In genomic region chr7:4547221-4547641, GRCm38 (mm10) we compare ENCODE assay signal across 8 mouse cellular contexts. TPM values are rescaled to one million over a fixed set of nuclear protein-coding genes. Genes with fewer than 3 reads are reported as not detected.
A peak's percentile ranks its signal among the peaks of the same experiment; 100 is the strongest.
DNase-seq lines count a peak whose midpoint lies in the region; ATAC-seq and TF ChIP-seq lines count a peak whose summit lies in the region.

TSS of gene Syt5 (minus strand) at chr7:4547541.

- H3K36me3 ChIP-seq in thymus, adult 2 months (ENCODE audit: control insufficient read depth, insufficient read depth, low read length): no peaks in the 10 kb centered on the region
- H3K36me3 ChIP-seq in hindbrain, embryonic 16.5 days (ENCODE audit: control insufficient read depth, insufficient read depth, low read length): 0 out of 2 replicates have a peak, but pooled peaks cover 3% of the 10 kb centered on the region
- H3K36me3 ChIP-seq in limb, embryonic 15.5 days: no peaks in the 10 kb centered on the region

- no peak within 1 kb of the TSS for H3K27ac ChIP-seq in thymus, adult 2 months (ENCODE audit: control insufficient read depth, insufficient read depth, low read length)
- H3K27ac ChIP-seq in hindbrain, embryonic 16.5 days (ENCODE audit: low read depth, low read length): peak within 1 kb of the TSS; percentile 93
- no peak within 1 kb of the TSS for H3K27ac ChIP-seq in limb, embryonic 15.5 days

- no peak for ATAC-seq in CD4-positive, CD25-positive, alpha-beta regulatory T cell, adult 4 months
- ATAC-seq in hindbrain, embryonic 16.5 days: peak; percentile 90
- ATAC-seq in limb, embryonic 15.5 days (ENCODE audit: insufficient number of reproducible peaks, low FRiP score, low TSS enrichment, low read depth): no peak

- H3K4me2 ChIP-seq in hindbrain, embryonic 16.5 days (ENCODE audit: low read length): peak within 1 kb of the TSS; percentile 87
- peak within 1 kb of the TSS; percentile 82 for H3K4me2 ChIP-seq in limb, embryonic 15.5 days

- H3K4me1 ChIP-seq in thymus, adult 2 months (replicated peaks; ENCODE audit: control insufficient read depth, insufficient read depth, low read length): peaks cover 2% of the 10 kb centered on the region
- peaks cover 9% of the 10 kb centered on the region for H3K4me1 ChIP-seq in hindbrain, embryonic 16.5 days (ENCODE audit: control insufficient read depth, insufficient read depth, low read depth, low read length)
- H3K4me1 ChIP-seq in limb, embryonic 15.5 days: peaks cover 12% of the 10 kb centered on the region

- no peak within 1 kb of the TSS for H3K4me3 ChIP-seq in thymus, adult 2 months (ENCODE audit: control insufficient read depth, insufficient read depth, low read length)
- H3K4me3 ChIP-seq in hindbrain, embryonic 16.5 days (ENCODE audit: low read length): peak within 1 kb of the TSS; percentile 56
- peak within 1 kb of the TSS; percentile 37 for H3K4me3 ChIP-seq in limb, embryonic 15.5 days

- no peaks in the 10 kb centered on the region; the same call in 1 of the 2 replicates for H3K27me3 ChIP-seq in thymus, adult 2 months (ENCODE audit: control insufficient read depth, insufficient read depth, low read length)
- no peaks in the 10 kb centered on the region for H3K27me3 ChIP-seq in hindbrain, embryonic 16.5 days (replicated peaks; ENCODE audit: control insufficient read depth, insufficient read depth, low read length)
- H3K27me3 ChIP-seq in limb, embryonic 15.5 days: peaks cover 9% of the 10 kb centered on the region; the same call in 1 of the 2 replicates

- TF ChIP-seq POLR2A in thymus, adult 2 months (IDR thresholded peaks at IDR 0.05; ENCODE audit: control insufficient read depth, extremely low read depth, insufficient read depth, low read length, poor library complexity): no peak

- peak within 1 kb of the TSS; percentile 77 for H3K9ac ChIP-seq in hindbrain, embryonic 16.5 days (ENCODE audit: low read depth, low read length)
- no peak within 1 kb of the TSS for H3K9ac ChIP-seq in limb, embryonic 15.5 days

- DNase-seq in CD4-positive, CD25-positive, alpha-beta regulatory T cell, adult 2 months (ENCODE audit: low read depth, low spot score): peak; percentile 39
- peak; percentile 38 for DNase-seq in thymus, postnatal 4 days
- DNase-seq in thymus, adult 2 months: no peak
- peak; percentile 72 to 79 for DNase-seq in right cerebral cortex, adult 2 months (ENCODE audit: low spot score in 2 of 2)
- DNase-seq in urinary bladder, postnatal 36 days (ENCODE audit: low spot score in 2 of 2): no peak

- TF ChIP-seq CTCF in thymus, adult 2 months (IDR thresholded peaks at IDR 0.05; ENCODE audit: borderline replicate concordance, control insufficient read depth, extremely low read depth, insufficient read depth, low read length, poor library complexity): no peak

- 10% methylated on average over 33 of the region's 33 CpGs for WGBS in thymus, adult 2 months
- WGBS in hindbrain, embryonic 16.5 days: 4% methylated on average over 33 of the region's 33 CpGs
- WGBS in limb, embryonic 15.5 days: 9% methylated on average over 33 of the region's 33 CpGs

- peaks cover 3% of the 10 kb centered on the region for H3K9me3 ChIP-seq in hindbrain, embryonic 16.5 days (ENCODE audit: control insufficient read depth, low read length)
- H3K9me3 ChIP-seq in limb, embryonic 15.5 days: no peaks in the 10 kb centered on the region

RNA-seq across cellular contexts. Expression of gene Syt5, which starts in this region (rescaled TPM):
- under 1 TPM in 1 of 2 experiments, not detected in 1; 0.35 TPM for polyA plus RNA-seq in CD4-positive, CD25-positive, alpha-beta regulatory T cell, adult 4 months (2017; shearing (Covaris generic))
- 0.39 and 0.54 TPM in 2 replicates for polyA plus RNA-seq in thymus, adult 2 months (2012; rRNA removed)
- polyA plus RNA-seq in hindbrain, embryonic 16.5 days (2015; fragmentation: Nextera tagmentation; extraction: Ambion mirVana): 119 and 124 TPM in 2 replicates
- 3.8 and 4.7 TPM in 2 replicates for polyA plus RNA-seq in limb, embryonic 15.5 days (2015; fragmentation: Nextera tagmentation; extraction: Ambion mirVana)

Comparison
In these comparisons a context has a peak if more than half of its experiments do, and no peak if none do; other contexts are left out.
1. RNA of gene Syt5 (polyA plus RNA-seq): 119 to 124 TPM in hindbrain, embryonic 16.5 days; 3.8 to 4.7 TPM in limb, embryonic 15.5 days, 0.39 to 0.54 TPM in thymus, adult 2 months and 0.35 TPM in CD4-positive, CD25-positive, alpha-beta regulatory T cell, adult 4 months; every median in the first group is over 10 times any median in the second.
2. DNase-seq: peak in CD4-positive, CD25-positive, alpha-beta regulatory T cell, adult 2 months (single experiment), thymus, postnatal 4 days (single experiment) and right cerebral cortex, adult 2 months (2 of 2); none in thymus, adult 2 months (single experiment) and urinary bladder, postnatal 36 days (0 of 2).